Mouse (Mus musculus) left cerebral cortex, postnatal 25 days (tissue): ENCODE results near the gene Clec4a2. TPM values are rescaled to one million over a fixed set of nuclear protein-coding genes. Genes with fewer than 3 reads are reported as not detected.
"Not testable (repeated sequence)": the region's sequence is repeated elsewhere in the genome, so short reads cannot be mapped to it uniquely, and the experiment has no call there.

Source experiments
- DNase-seq, 2 experiments: peaks; one replicate each; pipeline ENCODE4 v3.0.0; 2022; ENCODE audit warnings: low spot score in 2 of 2, mixed read lengths in 1 of 2
- intact Hi-C: fragments of 180-260 bp; cut with DNase I; formaldehyde crosslinking; loops from one replicate; pipeline ENCODE4 v1.15.1; 2025
- total RNA-seq, 2 experiments: library from RNA; stranded (reverse); gene quantifications; 2 replicates each; pipeline ENCODE4 v1.2.3; 2021

Clec4a2 gene
- total RNA-seq = 1 to 10 TPM; 1.9 to 2.3 TPM

GRCm38 (mm10) chr6:123106128-123106527 is at the start of gene Clec4a2:
TSS of gene Clec4a2 (plus strand) at chr6:123106428.
- DNase-seq, intact Hi-C loops: not testable (repeated sequence)

- no peak for DNase-seq
- intact Hi-C loops = no loop called here
Observed at GRCm38 (mm10) chr6:123095125-123095843, 10.9 kb upstream of the Clec4a2 start.

GRCm38 (mm10) chr6:123123195-123123594 is 17.0 kb downstream of the Clec4a2 start:
- DNase-seq = no peak
- intact Hi-C loops = no loop called here

GRCm38 (mm10) chr6:123127173-123127572 is 20.9 kb downstream of the Clec4a2 start:
- intact Hi-C loops = no loop called here

GRCm38 (mm10) chr6:123137766-123138526 is 31.7 kb downstream of the Clec4a2 start:
- DNase-seq = not testable (repeated sequence)

More at GRCm38 (mm10) chr6:123127173-123127572, 20.9 kb downstream of the Clec4a2 start:
- DNase-seq = no peak

GRCm38 (mm10) chr6:123170106-123170505 is 63.9 kb downstream of the Clec4a2 start:
- DNase-seq = peak in 1 of 2 experiments; percentile 4
- intact Hi-C loops = no loop called here

More at GRCm38 (mm10) chr6:123137766-123138526, 31.7 kb downstream of the Clec4a2 start:
- intact Hi-C loops = not testable (repeated sequence)

- intact Hi-C loops = no loop called here
- DNase-seq = no peak
Observed at GRCm38 (mm10) chr6:123171040-123171439, 64.8 kb downstream of the Clec4a2 start.

GRCm38 (mm10) chr6:123172593-123172992 is 66.4 kb downstream of the Clec4a2 start, which contains the start of gene Clec4b2:
TSS of gene Clec4b2 (plus strand) at chr6:123172893.
- DNase-seq = no peak
- intact Hi-C loops = no loop called here

- intact Hi-C loops = no loop called here
- no peak for DNase-seq
Observed at GRCm38 (mm10) chr6:123175549-123175948, 69.3 kb downstream of the Clec4a2 start.

GRCm38 (mm10) chr6:123184862-123185261 is 78.6 kb downstream of the Clec4a2 start:
- intact Hi-C loops = loop anchor here (10.0 kb wide), 1 partner anchor 290 kb away; no protein-coding TSS in a partner anchor
- peak; percentile 4 to 14 for DNase-seq

Other genes starting within 250 kb of the Clec4a2 start
- 100 to 1,000 TPM; 188 to 202 TPM for gene Necap1, start 232.0 kb upstream of the Clec4a2 start, total RNA-seq
- under 1 TPM; 0.55 to 0.76 TPM for gene Clec4a1, start 184.6 kb upstream of the Clec4a2 start, total RNA-seq
- 1 to 10 TPM; 1.1 to 1.7 TPM for gene Clec4a3, start 153.9 kb upstream of the Clec4a2 start, total RNA-seq
- not detected for gene Clec4a4, start 116.1 kb upstream of the Clec4a2 start, total RNA-seq
- gene Clec4b1, start 56.5 kb upstream of the Clec4a2 start, total RNA-seq = not detected
- gene Clec4b2, start 66.5 kb downstream of the Clec4a2 start, total RNA-seq = not detected
- not detected for gene Clec4n, start 123.4 kb downstream of the Clec4a2 start, total RNA-seq
- gene Clec4d, start 155.7 kb downstream of the Clec4a2 start, total RNA-seq = not detected
- gene Clec4e, start 183.4 kb downstream of the Clec4a2 start, total RNA-seq = not detected
- not detected for gene Vmn2r19, start 201.9 kb downstream of the Clec4a2 start, total RNA-seq